Mouse (Mus musculus) naive thymus-derived CD4-positive, alpha-beta T cell, adult 2 months (primary cell): ENCODE results near the gene Ndufs2.
A peak's percentile ranks its signal among the peaks of the same experiment; 100 is the strongest.

Experiments used
- DNase-seq: peaks from one replicate; pipeline ENCODE4 v3.0.0-alpha.2; 2011; ENCODE audit warnings: low read depth

Ndufs2 gene

GRCm38 (mm10) chr1:171250680-171251593, at the start of gene Ndufs2:
Gene Ndufs2, minus strand, starts transcription at chr1:171251388.
- DNase-seq, result no peak

GRCm38 (mm10) chr1:171298226-171298625, 47.0 kb upstream of the Ndufs2 start:
- no peak for DNase-seq

DNA sequence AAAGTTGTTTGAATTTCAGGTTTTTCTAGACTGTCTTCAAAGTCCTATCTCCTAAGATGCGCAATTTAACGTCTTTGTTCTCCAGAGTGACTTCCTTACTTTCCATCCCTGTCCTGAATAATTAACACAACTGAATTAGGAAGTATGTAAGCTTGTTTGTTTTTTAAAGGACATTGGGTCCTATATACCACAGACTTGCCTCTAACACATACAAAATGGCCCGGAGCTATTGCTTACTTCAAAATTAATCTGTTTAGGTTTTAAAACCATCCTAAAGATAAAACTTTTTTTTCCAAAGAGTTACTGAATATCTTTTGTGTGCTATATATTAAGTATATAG, 43.8 kb upstream of the Ndufs2 start:
- DNase-seq, result no peak

GRCm38 (mm10) chr1:171294298-171295062, 43.3 kb upstream of the Ndufs2 start, which contains the start of gene Ufc1:
Gene Ufc1, minus strand, starts transcription at chr1:171295024.
- DNase-seq, result peak; percentile 92

- DNase-seq, result no peak
Observed at GRCm38 (mm10) chr1:171293906-171294297, 42.7 kb upstream of the Ndufs2 start.

DNA sequence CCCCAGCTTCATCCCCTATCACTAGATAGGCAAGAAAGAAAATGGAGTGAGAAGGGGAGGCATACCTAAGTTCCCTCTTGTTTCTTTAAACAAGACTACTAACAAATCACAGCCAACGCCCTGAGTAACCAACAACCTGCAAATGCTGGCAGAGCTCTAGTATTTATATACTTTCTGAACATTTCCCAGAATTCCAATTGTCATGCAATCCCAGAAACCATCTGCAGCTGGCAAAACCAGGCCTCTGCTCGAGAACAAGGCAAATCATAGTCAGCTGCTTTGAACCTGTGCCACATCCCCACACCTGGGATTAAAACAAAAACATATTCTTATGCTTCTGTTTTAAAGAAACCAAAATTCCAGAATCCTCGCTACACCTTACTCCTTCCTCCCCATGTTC, 42.2 kb upstream of the Ndufs2 start:
- DNase-seq, result no peak

- no peak for DNase-seq
Observed at GRCm38 (mm10) chr1:171288328-171288727, 37.1 kb upstream of the Ndufs2 start.

DNA sequence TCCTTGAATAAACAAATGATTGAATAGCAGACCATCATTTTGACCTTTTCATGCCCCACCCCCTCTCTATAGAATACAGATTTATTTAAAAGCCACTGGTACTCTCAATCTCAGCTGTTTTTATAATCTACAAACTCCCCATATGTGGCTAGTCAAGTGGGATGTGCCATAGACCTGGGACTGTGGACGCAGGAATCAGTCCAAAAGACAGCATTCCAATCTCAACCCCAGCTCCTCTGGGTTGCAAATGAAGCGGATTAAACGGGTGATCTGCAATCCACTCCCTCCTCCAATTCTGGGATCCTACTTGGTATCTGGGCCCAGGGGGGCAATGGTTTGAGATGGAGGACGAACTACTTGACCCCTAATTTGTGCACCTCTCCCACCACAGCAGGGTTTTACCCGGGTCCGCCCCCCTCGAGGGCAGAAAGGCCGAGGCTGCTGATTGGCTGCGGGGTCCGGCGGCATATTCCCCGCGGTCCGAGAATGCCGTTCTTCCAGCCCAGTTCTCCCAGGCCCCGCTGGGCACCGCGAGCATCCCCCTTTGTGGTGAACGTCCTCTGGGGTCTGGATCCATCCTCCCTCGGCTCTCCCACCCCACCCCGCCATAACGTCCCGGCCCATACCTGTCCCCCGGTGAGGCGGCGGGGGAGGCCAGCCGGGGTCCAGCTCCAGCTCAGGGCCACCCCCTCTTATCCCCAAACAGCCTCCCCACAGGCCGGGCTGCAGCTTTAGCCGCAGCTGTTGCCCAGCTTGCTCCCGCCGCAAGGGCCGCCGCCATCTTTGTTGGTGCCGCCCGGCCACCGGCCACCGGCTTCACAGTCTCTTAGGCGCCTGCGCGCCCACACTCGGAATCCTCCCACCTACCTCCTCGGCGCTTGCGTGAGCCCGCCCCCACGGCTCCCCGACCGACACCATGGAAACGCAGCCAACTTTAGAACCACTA, 36.2 kb upstream of the Ndufs2 start, which contains the start of gene Usp21:
Gene Usp21, minus strand, starts transcription at position 856 of the 946 bp plus-strand sequence.
- DNase-seq, result peak; percentile 93

GRCm38 (mm10) chr1:171286517-171286916, 35.3 kb upstream of the Ndufs2 start:
- peak; percentile 7 for DNase-seq

DNA sequence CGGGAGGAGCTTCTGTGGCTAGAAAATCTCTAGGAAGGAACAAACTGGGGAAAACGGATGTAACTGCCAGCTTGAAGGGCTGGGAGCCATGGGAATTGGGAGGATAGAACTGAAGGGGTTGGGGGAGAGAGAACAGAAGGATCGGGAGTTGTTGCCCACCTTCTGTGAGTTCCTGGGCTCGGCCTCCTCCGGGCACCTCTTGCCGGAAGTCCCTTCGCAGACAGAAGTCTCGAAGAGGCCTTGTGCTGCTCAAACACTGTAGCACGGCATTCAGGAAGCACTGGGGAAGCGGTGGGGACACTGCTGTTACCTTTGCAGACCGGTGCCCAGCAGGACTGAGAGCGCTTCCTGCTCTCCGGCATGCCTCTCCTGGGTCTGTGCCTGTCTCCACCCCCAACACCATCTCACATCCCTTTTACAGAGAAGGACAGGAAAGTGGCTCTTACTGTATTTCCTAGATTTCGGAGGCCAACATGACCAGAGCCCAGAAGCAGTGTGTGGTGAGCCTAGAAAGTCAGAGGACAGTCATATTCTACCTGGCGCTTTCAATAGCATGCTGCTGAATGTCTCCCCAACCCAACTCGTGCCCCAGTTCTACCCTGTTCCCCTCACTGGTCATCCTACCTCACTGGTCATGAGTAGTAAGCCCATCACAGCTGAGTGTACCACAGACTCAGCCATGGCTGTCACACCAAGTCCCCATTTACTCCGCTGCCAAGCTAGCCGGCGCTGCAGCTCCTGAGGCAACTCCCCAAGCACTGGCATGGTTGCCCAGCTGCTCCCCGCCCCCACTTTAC, 34.1 kb upstream of the Ndufs2 start:
- no peak for DNase-seq

DNA sequence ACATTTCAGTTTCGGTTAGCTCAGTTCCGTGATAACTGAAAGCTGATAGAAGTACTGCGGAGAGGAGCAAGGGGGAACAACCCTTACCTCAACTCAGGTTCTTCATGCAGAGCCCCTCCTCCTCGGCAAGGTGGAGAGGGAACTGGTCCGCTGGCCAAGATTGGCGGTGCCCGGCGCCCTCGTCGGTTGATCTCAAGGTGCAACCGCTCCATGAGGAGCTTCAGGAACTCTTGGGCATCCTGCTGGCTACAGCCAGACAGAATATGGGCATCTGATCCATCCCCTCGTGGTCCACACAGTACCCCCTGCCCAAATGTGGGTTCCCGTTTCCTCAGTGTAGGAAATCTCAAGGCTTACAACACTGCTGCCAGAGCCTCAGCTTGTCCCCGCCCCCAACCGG, 33.3 kb upstream of the Ndufs2 start:
- DNase-seq, result no peak

DNA sequence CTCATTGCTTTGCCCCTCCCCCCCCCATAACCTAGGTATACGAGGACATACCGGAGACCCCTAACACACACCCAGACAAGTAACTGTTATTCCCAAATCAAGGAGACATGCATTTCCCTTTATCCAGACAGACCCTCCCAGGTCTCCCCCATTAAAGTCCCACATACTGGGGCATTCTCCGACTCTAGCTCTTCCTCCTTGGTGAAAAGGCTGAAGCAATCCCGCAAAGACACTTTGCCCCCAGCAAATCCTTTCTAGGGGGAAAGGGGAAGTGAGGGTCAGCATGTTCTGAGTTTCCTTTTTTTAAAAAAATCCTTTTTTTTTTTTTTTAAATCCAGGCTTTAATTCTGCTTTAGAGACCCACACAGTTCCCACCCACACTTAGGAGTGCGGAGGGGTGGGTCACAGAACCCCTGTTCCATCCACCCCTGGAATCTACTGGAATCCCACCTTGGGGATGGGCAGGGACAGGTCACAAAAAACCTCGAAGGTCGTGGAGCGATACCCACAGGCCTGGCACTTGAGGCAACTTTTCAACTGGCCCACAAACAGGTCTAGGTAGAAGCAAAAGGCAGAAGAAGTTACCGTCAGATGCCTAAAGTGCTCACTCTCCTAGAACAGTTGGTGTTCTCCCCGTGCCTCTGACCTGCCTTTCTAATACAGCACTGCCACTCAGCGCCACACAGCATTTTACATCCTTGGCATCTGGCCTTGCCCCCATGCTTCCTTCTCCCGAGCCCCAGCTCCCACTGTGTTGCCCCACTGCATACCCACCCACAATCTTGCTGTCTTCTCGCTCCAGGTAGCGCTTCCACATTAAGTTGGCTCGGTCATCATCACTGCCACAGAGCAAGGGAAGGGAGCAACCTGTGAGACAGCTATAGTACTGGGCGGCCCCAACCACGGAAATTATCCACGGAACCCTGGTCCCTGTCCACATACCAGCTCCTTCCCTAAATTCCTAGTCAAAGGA, 32.3 kb upstream of the Ndufs2 start:
- no peak for DNase-seq

DNA sequence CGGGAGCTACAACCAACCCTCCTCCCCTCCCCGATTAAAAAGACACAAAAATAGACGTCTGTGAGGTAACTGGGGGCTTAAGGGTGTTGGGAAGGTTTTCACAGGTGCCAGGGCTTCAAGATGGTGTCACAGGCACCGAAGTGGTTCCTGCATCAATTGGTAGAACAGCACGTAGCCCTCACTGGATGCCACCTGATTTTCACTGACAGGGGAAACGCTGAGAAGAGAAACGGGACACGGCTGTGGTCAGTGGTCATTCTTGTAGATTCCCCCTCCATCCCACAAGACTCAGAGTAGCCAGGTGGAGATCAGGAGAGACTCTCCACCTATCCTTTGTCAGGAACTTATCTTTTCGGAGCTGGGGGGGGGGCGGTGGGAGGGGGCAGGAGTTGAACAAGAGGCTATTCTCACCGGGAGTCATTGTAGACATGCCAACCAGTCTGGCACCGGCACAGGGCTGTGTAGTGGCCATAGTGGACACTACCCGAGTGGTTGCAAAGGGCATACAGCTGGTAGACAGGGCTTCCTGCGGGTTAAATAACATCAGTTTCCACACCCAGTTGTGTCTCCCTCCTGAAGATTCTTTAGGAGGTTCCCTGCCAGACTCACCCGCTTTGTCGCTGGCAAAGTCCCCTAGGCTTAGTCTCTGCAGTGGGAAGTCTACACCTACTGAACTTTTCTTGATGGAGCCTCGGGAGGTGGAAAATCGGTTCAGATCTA, 31.1 kb upstream of the Ndufs2 start:
- DNase-seq, result no peak

- no peak for DNase-seq
Observed at GRCm38 (mm10) chr1:171281528-171281923, 30.3 kb upstream of the Ndufs2 start.

GRCm38 (mm10) chr1:171280916-171281527, 29.8 kb upstream of the Ndufs2 start, which contains the start of gene Ppox:
Gene Ppox, minus strand, starts transcription at chr1:171281186.
- peak; percentile 96 for DNase-seq

DNA sequence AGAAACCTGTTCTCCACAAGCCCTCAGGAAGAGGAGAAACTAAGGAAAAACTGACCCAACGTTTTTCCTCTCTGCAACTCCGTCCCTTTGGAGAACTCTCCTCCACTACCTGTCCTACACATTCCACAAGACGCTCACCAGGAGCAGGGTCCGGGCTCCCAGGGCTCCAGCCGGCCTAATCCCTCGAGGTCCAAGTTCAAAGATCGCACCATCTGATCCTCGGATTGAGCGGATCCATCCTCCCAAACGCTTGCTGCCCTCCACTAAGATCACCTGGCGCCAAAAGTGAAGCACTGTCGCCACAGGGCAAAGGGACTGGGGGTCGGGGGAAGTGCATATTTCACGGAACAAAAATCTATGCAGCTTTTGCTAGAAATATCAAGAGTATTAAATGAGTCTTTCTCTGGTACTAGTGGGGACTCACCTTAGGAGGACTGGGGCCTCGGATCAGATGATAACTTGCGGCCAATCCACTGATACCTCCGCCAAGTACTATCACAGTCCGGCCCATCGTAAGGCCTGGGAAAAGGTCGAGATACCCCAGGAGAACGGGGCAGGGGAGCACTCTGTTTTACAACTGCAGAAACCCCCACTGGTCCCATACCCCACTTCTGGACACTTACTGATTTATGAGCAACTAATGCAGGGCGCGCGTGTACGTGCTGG, 29.2 kb upstream of the Ndufs2 start:
- DNase-seq, result no peak

GRCm38 (mm10) chr1:171279721-171280120, 28.5 kb upstream of the Ndufs2 start:
- DNase-seq, result no peak
